Mouse (Mus musculus): ENCODE measurements at regions not wholly inside any gene's neighbourhood (a gene's known extent, or its start where the extent isn't known, plus 50 kb on each side); places are given as distances from the start of the nearest gene placed in this dataset.

DNA sequence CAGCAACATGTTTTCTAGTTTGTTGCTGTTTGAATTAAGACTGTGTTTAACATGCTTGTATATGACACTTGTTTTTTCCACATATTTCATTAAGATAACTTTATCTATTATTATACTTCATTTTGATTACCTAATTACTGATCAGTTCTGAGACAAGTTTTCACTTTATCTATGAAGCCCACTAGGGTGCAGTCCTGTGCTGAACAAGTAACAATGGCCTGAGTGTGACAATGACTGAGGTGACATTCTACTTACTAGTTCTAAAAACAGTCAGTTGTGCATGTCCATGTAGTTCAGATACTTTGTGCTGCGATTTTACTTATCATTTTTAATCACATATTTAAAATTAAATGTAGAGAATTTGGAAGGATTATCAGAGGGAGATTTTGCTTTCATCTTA lies 1795.2 kb upstream of the Gm37988 start:
- no peak for DNase-seq (ENCODE audit: low spot score)

DNA sequence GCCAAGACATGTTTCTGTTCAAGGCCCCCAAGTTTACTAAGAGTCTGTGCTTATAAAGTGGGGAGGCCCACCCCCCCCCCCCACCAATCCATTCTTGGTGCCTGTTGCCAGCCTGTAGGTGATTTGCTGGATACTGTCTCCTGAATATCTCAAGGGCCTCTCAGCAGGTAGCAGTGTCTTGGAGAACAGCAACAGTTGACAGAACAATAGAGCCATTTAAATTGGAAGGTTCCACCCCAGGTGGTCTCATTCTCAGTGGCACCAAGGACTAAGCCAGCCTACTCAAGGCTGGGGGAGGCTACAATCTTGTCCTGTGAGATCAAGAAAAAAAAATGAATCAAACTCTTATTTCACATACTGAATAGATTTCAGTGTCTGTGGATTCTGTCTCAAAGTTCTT lies 1744.9 kb upstream of the Gm37988 start:
- DNase-seq (ENCODE audit: low spot score) = no peak

DNA sequence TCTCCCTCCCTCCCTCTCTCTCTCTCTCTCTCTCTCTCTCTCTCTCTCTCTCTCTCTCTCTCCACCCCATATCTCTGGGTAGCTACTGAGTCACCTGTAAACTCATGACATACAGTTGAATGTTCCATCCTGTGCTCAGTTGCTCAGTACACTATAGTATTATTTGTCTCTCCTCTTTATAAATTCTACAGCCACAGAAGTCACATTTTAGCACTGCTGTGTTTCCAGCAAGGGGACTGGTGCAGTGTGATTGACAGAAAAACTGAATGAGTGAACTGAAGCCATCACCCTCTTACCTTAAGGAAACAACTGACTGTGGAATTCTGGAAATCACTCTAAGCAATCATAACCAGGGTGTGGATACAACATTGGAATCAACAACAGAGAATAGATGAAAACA lies 1713.3 kb upstream of the Gm37988 start:
- DNase-seq (ENCODE audit: low spot score) = no peak

DNA sequence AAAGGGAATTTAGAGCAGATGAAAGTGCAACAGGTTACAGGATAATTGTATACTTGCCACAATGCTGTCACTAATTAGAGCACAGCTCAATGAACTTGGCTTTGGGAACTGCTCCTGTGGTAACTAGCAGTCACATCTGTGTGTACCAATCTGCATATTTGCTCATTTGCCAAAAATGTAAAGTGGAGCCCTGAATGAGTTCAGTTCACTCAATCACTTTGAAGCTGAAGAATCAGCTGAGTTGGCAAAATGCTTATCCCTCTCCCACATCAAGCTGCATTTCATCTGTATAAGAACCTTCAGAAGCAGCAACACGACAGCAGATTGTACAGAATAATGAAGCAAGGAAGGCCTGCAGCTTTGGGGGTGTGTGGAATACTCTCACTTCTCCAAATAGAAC lies 1712.8 kb upstream of the Gm37988 start:
- DNase-seq (ENCODE audit: low spot score) = no peak

DNA sequence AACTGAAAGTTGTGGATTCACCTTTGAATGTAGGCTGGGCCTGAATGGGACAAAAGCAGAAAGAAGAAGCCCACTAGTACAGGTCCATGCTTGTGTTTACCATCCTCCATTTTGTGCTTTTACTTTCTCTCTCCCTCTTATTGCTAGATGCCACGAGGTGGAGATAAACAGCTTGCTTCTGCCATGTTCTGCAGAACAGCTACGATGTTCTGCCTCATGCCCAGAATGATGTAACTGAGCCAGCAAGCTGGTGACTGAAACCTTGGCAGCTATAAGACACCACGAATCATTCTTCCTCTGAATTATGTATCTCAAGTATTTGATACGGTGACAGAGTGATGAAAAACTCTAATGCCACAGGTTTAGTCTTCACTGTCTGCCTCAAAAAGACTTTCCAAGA lies 1694.1 kb upstream of the Gm37988 start:
- no peak for DNase-seq (ENCODE audit: low spot score)

DNA sequence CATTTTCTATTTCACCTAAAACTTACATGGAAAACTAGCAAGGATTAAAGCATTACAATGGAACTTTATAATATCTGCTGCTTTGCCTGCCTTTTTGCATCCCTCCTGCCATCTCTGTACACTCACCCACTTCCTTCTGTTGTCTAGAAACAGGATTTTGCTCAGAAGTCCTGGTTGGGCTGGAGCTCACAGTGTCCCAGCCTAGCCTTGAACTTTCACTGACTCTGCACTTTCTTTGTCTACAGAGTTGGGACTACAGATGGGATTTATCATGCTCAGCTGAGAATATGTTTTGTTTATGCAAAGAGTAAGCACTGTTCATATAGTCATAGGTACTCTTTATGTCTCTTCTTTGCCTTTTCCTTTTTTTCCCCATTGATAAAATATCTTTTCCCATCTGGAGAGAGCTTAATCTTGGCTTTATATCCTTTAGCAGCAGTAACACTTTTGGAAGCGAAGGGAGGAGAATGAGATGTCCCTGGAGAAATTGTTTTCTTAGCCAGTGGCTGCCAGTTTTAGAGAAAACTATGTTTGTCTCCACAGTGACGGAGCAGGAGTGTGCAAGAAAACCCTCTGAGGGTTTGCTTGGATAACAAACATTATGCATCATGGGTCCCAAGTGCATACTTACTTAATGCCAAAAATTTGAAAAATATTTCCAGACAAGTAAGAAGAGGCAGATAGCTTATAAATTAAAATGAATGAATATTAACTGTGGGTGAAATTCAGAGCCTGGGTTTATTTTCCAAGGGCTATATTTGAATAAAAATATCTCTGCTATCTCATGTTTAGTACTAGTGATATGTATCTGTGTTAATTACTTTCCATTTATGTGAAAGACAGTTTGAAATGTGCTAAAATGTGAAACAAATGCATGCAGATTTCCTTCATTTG lies 1687.9 kb upstream of the Gm37988 start:
- DNase-seq (ENCODE audit: low spot score) = no peak

DNA sequence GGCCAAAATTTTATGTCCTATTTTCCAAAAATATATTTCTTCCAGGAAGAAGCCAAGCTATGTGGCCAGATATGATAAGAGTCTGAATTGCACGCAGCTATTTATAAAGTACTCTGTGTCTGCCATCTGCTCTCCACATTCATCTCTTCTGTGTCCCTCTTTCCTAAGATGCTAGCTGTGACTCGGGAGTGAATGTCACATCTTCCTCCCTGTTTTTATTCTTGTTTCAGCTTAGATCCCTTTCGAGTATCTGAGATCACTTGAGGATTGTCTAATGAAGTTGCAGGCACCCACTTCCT lies 1687.4 kb upstream of the Gm37988 start:
- DNase-seq (ENCODE audit: low spot score) = peak; percentile 28

DNA sequence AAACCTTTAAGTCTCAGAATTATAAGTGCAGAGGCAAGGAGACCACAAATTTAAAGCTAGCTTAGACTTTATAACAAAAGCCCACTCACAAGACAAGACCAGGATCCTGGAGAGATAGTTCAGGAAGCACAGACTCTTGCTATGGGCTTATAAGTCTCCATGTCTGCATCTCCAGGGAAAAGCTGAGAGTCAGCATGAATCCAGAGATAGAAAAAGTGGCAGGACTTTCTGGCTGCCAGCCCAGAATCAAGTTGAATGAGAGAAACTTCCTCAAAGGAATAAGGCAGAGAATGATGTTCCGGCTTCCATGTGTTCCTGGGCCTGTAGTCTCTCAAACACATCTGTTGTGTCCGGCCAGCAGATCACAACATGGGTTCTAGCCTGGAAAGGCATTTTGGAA lies 1686.4 kb upstream of the Gm37988 start:
- peak; percentile 35 for DNase-seq (ENCODE audit: low spot score)

DNA sequence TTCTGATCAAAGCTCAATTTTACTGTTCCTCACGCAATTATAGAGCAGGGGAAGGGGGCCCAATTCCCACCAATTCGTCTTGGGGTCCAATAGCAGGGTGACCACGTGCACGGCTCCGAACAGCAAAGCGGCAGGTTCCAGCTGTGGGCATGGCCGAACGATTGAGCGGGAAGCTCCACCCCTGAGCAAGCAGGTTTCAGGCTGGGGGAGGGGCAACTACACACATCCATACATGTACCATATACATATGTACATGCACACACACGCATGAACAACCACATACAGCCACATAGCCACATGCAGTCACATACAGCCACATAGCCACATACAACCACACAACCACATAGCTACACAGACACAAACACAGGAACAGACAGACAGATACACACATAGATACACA lies 1685.9 kb upstream of the Gm37988 start:
- no peak for DNase-seq (ENCODE audit: low spot score)
